Mouse (Mus musculus): ENCODE results near the gene Nap1l2. TPM values are rescaled to one million over a fixed set of nuclear protein-coding genes. Genes with fewer than 3 reads are reported as not detected.
"Not testable (repeated sequence)": the region's sequence is repeated elsewhere in the genome, so short reads cannot be mapped to it uniquely, and the experiment has no call there.

Gene Nap1l2
- 98.9 and 101 TPM in 2 replicates for polyA plus RNA-seq (2012; rRNA removed)

DNA sequence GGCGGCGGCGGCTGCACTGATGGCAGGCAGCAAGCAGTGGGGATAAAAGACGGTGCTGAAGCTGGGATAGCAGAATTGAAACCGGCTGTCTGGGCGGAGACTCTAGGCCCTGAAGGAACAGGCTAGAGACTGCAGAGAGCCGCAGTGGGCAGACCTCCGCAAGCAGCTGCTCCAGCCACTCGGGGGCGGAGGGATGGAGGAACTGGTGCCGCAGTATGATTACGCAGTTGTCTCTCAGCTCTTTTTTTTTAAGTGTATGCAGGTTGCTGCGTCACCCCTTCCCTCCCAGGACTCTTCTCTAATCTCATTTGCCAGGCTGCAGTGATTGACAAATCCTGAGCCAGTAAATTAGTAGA, at the start of gene Nap1l2:
TSS of gene Nap1l2 (minus strand) at position 210 of the 356 bp plus-strand sequence.
- Histone ChIP-seq H3K4me3 (replicated peaks; ENCODE audit: insufficient read depth, low read depth, low read length) (peak within 1 kb of the TSS; percentile 96), H3K27ac (ENCODE audit: insufficient read depth, low read length) (peak within 1 kb of the TSS; percentile 98), H3K27me3 (ENCODE audit: control insufficient read depth, insufficient read depth, low read length) (no peaks in the 10 kb centered on the region), H3K4me1 (ENCODE audit: control insufficient read depth, insufficient read depth, low read length) (no peaks in the 10 kb centered on the region)
- DNase-seq = peak; percentile 87 to 92
- TF ChIP-seq CTCF (IDR thresholded peaks at IDR 0.05; ENCODE audit: borderline replicate concordance, insufficient read depth, low read depth, low read length) (no peak), POLR2A (IDR thresholded peaks at IDR 0.05; ENCODE audit: borderline replicate concordance, insufficient read depth, low read length) (peak; percentile 79)
- WGBS = 6% methylated on average over 13 of the region's 13 CpGs

- Histone ChIP-seq H3K27me3 (ENCODE audit: control insufficient read depth, insufficient read depth, low read length) (no peaks in the 10 kb centered on the region), H3K4me3 (replicated peaks; ENCODE audit: insufficient read depth, low read depth, low read length) (no peak overlapping the region), H3K27ac (ENCODE audit: insufficient read depth, low read length) (no peak overlapping the region), H3K4me1 (ENCODE audit: control insufficient read depth, insufficient read depth, low read length) (no peaks in the 10 kb centered on the region)
- TF ChIP-seq CTCF (IDR thresholded peaks at IDR 0.05; ENCODE audit: borderline replicate concordance, insufficient read depth, low read depth, low read length) (no peak), POLR2A (IDR thresholded peaks at IDR 0.05; ENCODE audit: borderline replicate concordance, insufficient read depth, low read length) (no peak)
- WGBS = 79% methylated on average over 4 of the region's 4 CpGs
- no peak for DNase-seq
These were observed 28.8 kb upstream of the Nap1l2 start for GRCm38 (mm10) chrX:103215251-103215650.

- WGBS = 12% methylated on average over 1 of the region's 1 CpGs
- H3K4me3 ChIP-seq (replicated peaks; ENCODE audit: insufficient read depth, low read depth, low read length) = peak overlapping the region; percentile 50
- H3K4me1 ChIP-seq (ENCODE audit: control insufficient read depth, insufficient read depth, low read length) = no peaks in the 10 kb centered on the region
- TF ChIP-seq CTCF (IDR thresholded peaks at IDR 0.05; ENCODE audit: borderline replicate concordance, insufficient read depth, low read depth, low read length) (no peak), POLR2A (IDR thresholded peaks at IDR 0.05; ENCODE audit: borderline replicate concordance, insufficient read depth, low read length) (no peak)
- no peak for DNase-seq
- no peak overlapping the region for H3K27ac ChIP-seq (ENCODE audit: insufficient read depth, low read length)
- no peaks in the 10 kb centered on the region for H3K27me3 ChIP-seq (ENCODE audit: control insufficient read depth, insufficient read depth, low read length)
These were observed 389 bp upstream of the Nap1l2 start for GRCm38 (mm10) chrX:103186829-103187228.

DNA sequence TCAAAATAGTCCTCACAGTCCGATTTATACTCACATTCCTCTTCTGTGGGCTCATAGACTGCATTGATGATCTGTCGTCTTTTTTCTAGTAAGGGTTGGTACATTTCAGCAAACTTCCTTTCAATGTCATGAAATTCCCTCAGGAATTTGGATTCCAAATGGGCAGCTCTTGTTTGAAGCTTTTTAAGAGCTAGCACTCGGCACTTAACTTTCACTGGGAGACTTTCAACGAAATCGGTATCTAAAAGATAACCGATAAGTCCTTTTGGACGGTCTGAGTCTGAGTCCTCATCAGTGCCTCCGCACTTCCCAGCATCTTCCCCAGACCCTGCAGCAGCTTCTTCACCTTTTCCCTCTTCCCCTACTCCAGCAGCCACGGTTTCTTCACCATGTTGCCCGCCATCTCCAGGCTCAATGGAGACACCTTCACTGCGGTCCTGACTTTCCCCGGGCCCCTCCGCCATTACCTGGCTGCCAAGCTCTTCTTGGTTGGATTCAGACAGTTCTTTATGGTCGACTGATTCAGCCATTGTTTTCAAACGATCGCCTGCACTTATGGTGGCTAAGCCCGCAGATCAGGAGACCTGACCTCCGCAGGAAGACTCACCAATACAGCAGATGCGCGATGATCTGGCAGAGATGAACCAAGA, 534 bp downstream of the Nap1l2 start:
- Histone ChIP-seq H3K4me3 (replicated peaks; ENCODE audit: insufficient read depth, low read depth, low read length) (peak overlapping the region; percentile 96), H3K4me1 (ENCODE audit: control insufficient read depth, insufficient read depth, low read length) (no peaks in the 10 kb centered on the region), H3K27ac (ENCODE audit: insufficient read depth, low read length) (peak overlapping the region; percentile 98), H3K27me3 (ENCODE audit: control insufficient read depth, insufficient read depth, low read length) (no peaks in the 10 kb centered on the region)
- no peak for DNase-seq
- WGBS = 5% methylated on average over 20 of the region's 20 CpGs
- no peak for TF ChIP-seq POLR2A (IDR thresholded peaks at IDR 0.05; ENCODE audit: borderline replicate concordance, insufficient read depth, low read length)
- no peak for TF ChIP-seq CTCF (IDR thresholded peaks at IDR 0.05; ENCODE audit: borderline replicate concordance, insufficient read depth, low read depth, low read length)

DNA sequence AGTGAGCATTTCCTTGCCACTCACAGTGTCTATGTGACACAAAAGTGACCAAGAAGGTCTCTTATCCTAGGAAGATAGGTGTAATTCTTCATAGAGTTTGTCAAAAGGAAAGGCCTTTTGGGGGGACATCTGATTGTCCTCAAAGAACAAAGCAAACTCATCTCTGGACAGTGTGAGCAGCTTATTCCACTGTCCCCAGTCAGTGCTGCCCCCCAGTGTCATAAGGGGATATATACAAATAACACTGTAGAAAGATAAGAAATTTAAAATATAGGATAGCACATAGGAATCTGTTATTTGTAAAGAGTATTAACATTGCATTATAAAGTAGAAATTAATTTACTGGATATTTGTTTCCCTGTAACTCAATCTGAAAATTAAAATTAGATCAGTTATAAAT, 2.9 kb downstream of the Nap1l2 start:
- no peaks in the 10 kb centered on the region for H3K27me3 ChIP-seq (ENCODE audit: control insufficient read depth, insufficient read depth, low read length)
- peak in 1 of 2 experiments; percentile 43 for DNase-seq
- no peak for TF ChIP-seq POLR2A (IDR thresholded peaks at IDR 0.05; ENCODE audit: borderline replicate concordance, insufficient read depth, low read length)
- peak; percentile 41; the same call in 1 of the 2 replicates for TF ChIP-seq CTCF (IDR thresholded peaks at IDR 0.05; ENCODE audit: borderline replicate concordance, insufficient read depth, low read depth, low read length)
- peak overlapping the region; percentile 30 for H3K4me3 ChIP-seq (replicated peaks; ENCODE audit: insufficient read depth, low read depth, low read length)
- H3K4me1 ChIP-seq (ENCODE audit: control insufficient read depth, insufficient read depth, low read length) = no peaks in the 10 kb centered on the region
- H3K27ac ChIP-seq (ENCODE audit: insufficient read depth, low read length) = no peak overlapping the region

DNA sequence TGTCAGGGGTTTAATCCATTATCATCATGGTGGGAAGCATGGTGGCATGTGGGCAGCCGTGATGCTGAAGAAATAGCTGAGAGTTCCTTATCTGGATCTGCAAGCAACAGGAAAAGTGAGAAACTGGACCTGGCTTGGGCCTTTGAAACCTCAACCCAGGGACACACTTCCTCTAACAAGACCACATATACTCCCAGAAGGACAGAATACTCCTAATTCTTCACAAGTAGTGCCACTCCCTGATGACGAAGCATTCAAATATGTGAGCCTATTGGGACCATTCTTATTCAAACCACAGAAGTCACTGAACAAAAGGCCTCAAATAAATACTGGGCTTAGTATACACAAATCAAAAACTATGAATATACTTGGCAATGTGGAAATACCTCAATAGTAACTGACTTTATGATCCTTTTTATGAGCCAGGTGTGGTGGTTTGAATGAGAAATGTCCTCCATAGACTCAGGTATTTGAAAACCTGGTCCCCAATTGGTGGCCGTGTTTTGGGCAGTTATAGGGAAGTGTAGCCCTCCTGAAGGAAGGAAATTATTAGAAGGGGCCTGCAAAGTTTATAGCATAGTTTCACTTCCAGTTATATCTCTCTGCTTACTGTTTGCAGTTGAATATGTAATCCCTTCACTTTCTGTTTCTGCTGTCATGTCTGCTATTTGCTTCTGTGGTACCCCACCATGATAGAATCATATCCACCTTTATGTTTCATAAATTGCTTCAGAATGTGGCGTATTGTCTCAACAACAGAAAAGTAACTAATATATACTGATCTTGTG, 6.5 kb downstream of the Nap1l2 start:
- DNase-seq = no peak
- WGBS = 78% methylated on average over 4 of the region's 4 CpGs
- TF ChIP-seq POLR2A (IDR thresholded peaks at IDR 0.05; ENCODE audit: borderline replicate concordance, insufficient read depth, low read length) (no peak), CTCF (IDR thresholded peaks at IDR 0.05; ENCODE audit: borderline replicate concordance, insufficient read depth, low read depth, low read length) (no peak)
- Histone ChIP-seq H3K27ac (ENCODE audit: insufficient read depth, low read length) (no peak overlapping the region), H3K4me1 (ENCODE audit: control insufficient read depth, insufficient read depth, low read length) (no peaks in the 10 kb centered on the region), H3K4me3 (replicated peaks; ENCODE audit: insufficient read depth, low read depth, low read length) (no peak overlapping the region), H3K27me3 (ENCODE audit: control insufficient read depth, insufficient read depth, low read length) (no peaks in the 10 kb centered on the region)

- not testable (repeated sequence) for H3K4me3 ChIP-seq (replicated peaks; ENCODE audit: insufficient read depth, low read depth, low read length); H3K27me3 ChIP-seq (ENCODE audit: control insufficient read depth, insufficient read depth, low read length); H3K4me1 ChIP-seq (ENCODE audit: control insufficient read depth, insufficient read depth, low read length); H3K27ac ChIP-seq (ENCODE audit: insufficient read depth, low read length)
- WGBS = 19% methylated on average over 47 of the region's 83 CpGs
- DNase-seq = peak in 1 of 2 experiments; percentile 14
These were observed 21.4 kb downstream of the Nap1l2 start for GRCm38 (mm10) chrX:103164948-103165605.

Data from cerebellum, adult 2 months (tissue).